Mouse (Mus musculus): ENCODE results near the gene Gars. TPM values are rescaled to one million over a fixed set of nuclear protein-coding genes. Genes with fewer than 3 reads are reported as not detected.

Gars gene
- total and polyA plus RNA-seq, 2 experiments from 2014 or later: 111 to 192 TPM

DNA sequence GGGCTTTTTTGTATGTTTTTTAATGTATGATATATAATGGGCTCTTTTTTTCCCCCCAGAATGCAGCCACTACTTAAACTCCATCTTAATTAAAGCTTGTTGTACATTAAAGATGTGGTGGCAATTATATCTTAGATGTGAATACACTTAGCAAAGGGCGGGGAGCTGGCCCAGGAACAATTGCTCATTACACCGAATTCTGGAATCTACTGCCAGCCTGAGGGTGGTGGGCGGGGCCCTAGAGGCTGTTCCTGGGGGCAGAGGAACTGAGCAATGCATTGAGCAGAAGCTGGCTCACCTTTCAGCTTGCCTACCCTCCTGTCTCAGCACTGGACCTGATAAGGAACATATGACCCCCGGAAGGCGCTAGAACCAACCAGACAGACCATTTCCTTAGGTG lies 60.8 kb downstream of the Gars start:
- DNase-seq (ENCODE audit: low spot score) (no peak), ATAC-seq (no peak)
- no peak overlapping the region for H3K4me3 ChIP-seq (ENCODE audit: low read length)
- H3K9ac ChIP-seq (replicated peaks; ENCODE audit: low read length): no peak overlapping the region
- H3K36me3 ChIP-seq (ENCODE audit: insufficient read depth, low read length): no peaks in the 10 kb centered on the region
- no peaks in the 10 kb centered on the region for H3K27me3 ChIP-seq (ENCODE audit: insufficient read depth, low read length)
- no peak overlapping the region for H3K27ac ChIP-seq
- H3K9me3 ChIP-seq (ENCODE audit: low read length): no peaks in the 10 kb centered on the region
- no peak overlapping the region for H3K4me2 ChIP-seq (ENCODE audit: low read depth, low read length)
- TF ChIP-seq CTCF (IDR thresholded peaks at IDR 0.05; ENCODE audit: low read depth): no peak
- WGBS: 78% methylated on average over 5 of the region's 5 CpGs
- no peaks in the 10 kb centered on the region for H3K4me1 ChIP-seq (ENCODE audit: insufficient read depth, low read length)

DNA sequence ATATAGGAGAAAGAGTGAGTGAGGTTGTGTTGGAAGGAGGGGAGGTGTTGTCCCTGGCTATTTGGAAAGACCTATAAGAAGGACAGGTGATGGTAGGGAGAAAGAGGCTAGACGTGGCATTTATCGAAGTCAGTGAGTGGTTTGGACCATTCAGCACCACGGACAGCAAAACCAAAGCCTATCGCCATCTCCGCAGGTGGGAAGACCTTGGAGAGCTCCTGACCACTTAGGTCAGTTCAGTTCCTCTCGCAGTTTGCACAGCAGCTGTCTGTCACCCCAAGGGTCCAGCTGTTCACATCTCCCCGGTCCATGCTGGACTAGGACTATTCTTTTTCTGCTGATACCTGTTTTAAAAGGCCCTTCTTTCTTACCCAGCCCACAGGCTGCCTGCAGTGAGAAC lies 70.6 kb downstream of the Gars start:
- H3K36me3 ChIP-seq (ENCODE audit: insufficient read depth, low read length): no peaks in the 10 kb centered on the region
- no peak for ATAC-seq
- no peak overlapping the region for H3K4me3 ChIP-seq (ENCODE audit: low read length)
- H3K27ac ChIP-seq: no peak overlapping the region
- H3K27me3 ChIP-seq (ENCODE audit: insufficient read depth, low read length): no peaks in the 10 kb centered on the region
- no peaks in the 10 kb centered on the region for H3K4me1 ChIP-seq (ENCODE audit: insufficient read depth, low read length)
- 23% methylated on average over 7 of the region's 7 CpGs for WGBS
- no peak for TF ChIP-seq CTCF (IDR thresholded peaks at IDR 0.05; ENCODE audit: low read depth)
- H3K9ac ChIP-seq (replicated peaks; ENCODE audit: low read length): no peak overlapping the region
- H3K4me2 ChIP-seq (ENCODE audit: low read depth, low read length): no peak overlapping the region
- H3K9me3 ChIP-seq (ENCODE audit: low read length): no peaks in the 10 kb centered on the region
- DNase-seq (ENCODE audit: low spot score): peak; percentile 35

- H3K27me3 ChIP-seq (ENCODE audit: insufficient read depth, low read length): peaks cover 41% of the 10 kb centered on the region
These were observed 79.7 kb downstream of the Gars start for GRCm38 (mm10) chr6:55117325-55118109.

GRCm38 (mm10) chr6:55123056-55123455 lies 85.2 kb downstream of the Gars start:
- ATAC-seq (no peak), DNase-seq (ENCODE audit: low spot score) (peak; percentile 12)
- TF ChIP-seq CTCF (IDR thresholded peaks at IDR 0.05; ENCODE audit: low read depth): no peak
- Histone ChIP-seq H3K36me3 (ENCODE audit: insufficient read depth, low read length) (no peaks in the 10 kb centered on the region), H3K4me3 (ENCODE audit: low read length) (no peak overlapping the region), H3K27me3 (ENCODE audit: insufficient read depth, low read length) (0 out of 2 replicates have a peak, but pooled peaks cover 10% of the 10 kb centered on the region), H3K4me1 (ENCODE audit: insufficient read depth, low read length) (no peaks in the 10 kb centered on the region), H3K27ac (no peak overlapping the region), H3K9me3 (ENCODE audit: low read length) (no peaks in the 10 kb centered on the region), H3K9ac (replicated peaks; ENCODE audit: low read length) (no peak overlapping the region), H3K4me2 (ENCODE audit: low read depth, low read length) (no peak overlapping the region)
- 48% methylated on average over 4 of the region's 4 CpGs for WGBS

More at GRCm38 (mm10) chr6:55117325-55118109, 79.7 kb downstream of the Gars start:
- DNase-seq (ENCODE audit: low spot score) (peak; percentile 32), ATAC-seq (peak; percentile 41)
- Histone ChIP-seq H3K4me3 (ENCODE audit: low read length) (peak overlapping the region; percentile 54), H3K9me3 (ENCODE audit: low read length) (no peaks in the 10 kb centered on the region), H3K27ac (no peak overlapping the region), H3K4me1 (ENCODE audit: insufficient read depth, low read length) (peaks cover 5% of the 10 kb centered on the region; the same call in 1 of the 2 replicates), H3K36me3 (ENCODE audit: insufficient read depth, low read length) (no peaks in the 10 kb centered on the region), H3K9ac (replicated peaks; ENCODE audit: low read length) (peak overlapping the region; percentile 37; the same call in 1 of the 2 replicates), H3K4me2 (ENCODE audit: low read depth, low read length) (peak overlapping the region; percentile 81)
- under 1% methylated on average over 68 of the region's 68 CpGs for WGBS
- TF ChIP-seq CTCF (IDR thresholded peaks at IDR 0.05; ENCODE audit: low read depth): no peak

- Histone ChIP-seq H3K4me1 (ENCODE audit: insufficient read depth, low read length) (no peaks in the 10 kb centered on the region), H3K4me2 (ENCODE audit: low read depth, low read length) (no peak overlapping the region), H3K36me3 (ENCODE audit: insufficient read depth, low read length) (no peaks in the 10 kb centered on the region), H3K27me3 (ENCODE audit: insufficient read depth, low read length) (no peaks in the 10 kb centered on the region), H3K4me3 (ENCODE audit: low read length) (no peak overlapping the region), H3K27ac (no peak overlapping the region), H3K9ac (replicated peaks; ENCODE audit: low read length) (no peak overlapping the region), H3K9me3 (ENCODE audit: low read length) (no peaks in the 10 kb centered on the region)
- ATAC-seq (no peak), DNase-seq (ENCODE audit: low spot score) (no peak)
- TF ChIP-seq CTCF (IDR thresholded peaks at IDR 0.05; ENCODE audit: low read depth): no peak
- 79% methylated on average over 5 of the region's 5 CpGs for WGBS
These were observed 88.8 kb downstream of the Gars start for GRCm38 (mm10) chr6:55126576-55126975.

- Histone ChIP-seq H3K4me2 (ENCODE audit: low read depth, low read length) (no peak overlapping the region), H3K9ac (replicated peaks; ENCODE audit: low read length) (no peak overlapping the region), H3K27me3 (ENCODE audit: insufficient read depth, low read length) (no peaks in the 10 kb centered on the region), H3K27ac (no peak overlapping the region), H3K4me3 (ENCODE audit: low read length) (no peak overlapping the region), H3K9me3 (ENCODE audit: low read length) (no peaks in the 10 kb centered on the region), H3K4me1 (ENCODE audit: insufficient read depth, low read length) (no peaks in the 10 kb centered on the region), H3K36me3 (ENCODE audit: insufficient read depth, low read length) (no peaks in the 10 kb centered on the region)
- no peak for DNase-seq (ENCODE audit: low spot score)
- no peak for ATAC-seq
- no peak for TF ChIP-seq CTCF (IDR thresholded peaks at IDR 0.05; ENCODE audit: low read depth)
These were observed 90.6 kb downstream of the Gars start for GRCm38 (mm10) chr6:55128391-55128790.

Other genes with a start within 250 kb of the Gars start
- 45.9 and 50.0 TPM in 2 replicates for gene Znrf2, start 221.1 kb upstream of the Gars start, total RNA-seq (2014; rRNA removed)
- 5.9 and 7.0 TPM in 2 replicates for gene Znrf2, start 221.1 kb upstream of the Gars start, polyA plus RNA-seq (2015; fragmentation: Nextera tagmentation; extraction: Ambion mirVana)
- gene Nod1, start 65.4 kb upstream of the Gars start, total RNA-seq (2014; rRNA removed): 3.5 and 4.8 TPM in 2 replicates
- gene Nod1, start 65.4 kb upstream of the Gars start, polyA plus RNA-seq (2015; fragmentation: Nextera tagmentation; extraction: Ambion mirVana): 1.7 and 1.9 TPM in 2 replicates
- gene Ggct, start 45.1 kb upstream of the Gars start, total RNA-seq (2014; rRNA removed): 8.5 and 15.2 TPM in 2 replicates
- 23.0 and 23.2 TPM in 2 replicates for gene Ggct, start 45.1 kb upstream of the Gars start, polyA plus RNA-seq (2015; fragmentation: Nextera tagmentation; extraction: Ambion mirVana)
- gene Crhr2, start 95.0 kb downstream of the Gars start, total RNA-seq (2014; rRNA removed): 1.4 and 3.0 TPM in 2 replicates
- 1.5 and 1.8 TPM in 2 replicates for gene Crhr2, start 95.0 kb downstream of the Gars start, polyA plus RNA-seq (2015; fragmentation: Nextera tagmentation; extraction: Ambion mirVana)
- gene Inmt, start 137.0 kb downstream of the Gars start, total RNA-seq (2014; rRNA removed): 0.52 TPM in 1 of 2 replicates, not detected in the other
- gene Inmt, start 137.0 kb downstream of the Gars start, polyA plus RNA-seq (2015; fragmentation: Nextera tagmentation; extraction: Ambion mirVana): not detected in 2 replicates
- gene Mindy4, start 165.4 kb downstream of the Gars start, total RNA-seq (2014; rRNA removed): 10.4 and 11.7 TPM in 2 replicates
- gene Mindy4, start 165.4 kb downstream of the Gars start, polyA plus RNA-seq (2015; fragmentation: Nextera tagmentation; extraction: Ambion mirVana): 8.2 and 8.4 TPM in 2 replicates